Mouse (Mus musculus) ES-Bruce4 (cell line): ENCODE measurements at regions not wholly inside any gene's neighbourhood (a gene's known extent, or its start where the extent isn't known, plus 50 kb on each side); places are given as distances from the start of the nearest gene placed in this dataset.

Experiments
- H3K27ac ChIP-seq: 2 replicates; pipeline ENCODE4 v1.5.1; 2012; ENCODE audit warnings: low read length, inconsistent platforms; ENCODE audit not compliant: insufficient read depth
- H3K27me3 ChIP-seq: 2 replicates; pipeline ENCODE4 v1.6.1; 2012; ENCODE audit warnings: mild to moderate bottlenecking, low read length, inconsistent platforms; ENCODE audit not compliant: control insufficient read depth, poor library complexity, insufficient read depth, severe bottlenecking
- H3K36me3 ChIP-seq: 2 replicates; pipeline ENCODE4 v1.6.1; 2012; ENCODE audit warnings: inconsistent platforms, mild to moderate bottlenecking, low read length, moderate library complexity; ENCODE audit not compliant: control insufficient read depth, poor library complexity, insufficient read depth, severe bottlenecking
- H3K4me1 ChIP-seq: one replicate; pipeline ENCODE4 v1.8.1; 2011; ENCODE audit warnings: low read length; ENCODE audit not compliant: control insufficient read depth, insufficient read depth
- H3K4me3 ChIP-seq: 2 replicates; pipeline ENCODE4 v1.5.1; 2011; ENCODE audit warnings: low read depth, mild to moderate bottlenecking, low read length
- H3K9ac ChIP-seq: 2 replicates; pipeline ENCODE4 v1.6.1; 2012; ENCODE audit warnings: low read depth, mild to moderate bottlenecking, inconsistent platforms; ENCODE audit not compliant: poor library complexity, severe bottlenecking
- H3K9me3 ChIP-seq: replicated peaks from 2 replicates; pipeline ENCODE4 v1.6.1; 2012; ENCODE audit warnings: mild to moderate bottlenecking, low read length, inconsistent platforms; ENCODE audit not compliant: control insufficient read depth, poor library complexity, insufficient read depth, severe bottlenecking
- CTCF ChIP-seq: IDR thresholded peaks from one replicate; pipeline ENCODE4 v1.8.1; 2011; ENCODE audit warnings: low read depth, low read length
- EP300 ChIP-seq: IDR thresholded peaks from 2 replicates; pipeline ENCODE4 v1.6.1; 2011; ENCODE audit warnings: low read depth, low read length; ENCODE audit not compliant: insufficient read depth
- POLR2A ChIP-seq: IDR thresholded peaks from one replicate; pipeline ENCODE4 v1.8.1; 2011; ENCODE audit warnings: low read length; ENCODE audit not compliant: insufficient read depth

GRCm38 (mm10) chr4:48945266-48945818 is 113.7 kb upstream of the Plppr1 start:
- no peak for TF ChIP-seq EP300
- no peak for TF ChIP-seq CTCF
- no peak for TF ChIP-seq POLR2A
- Histone ChIP-seq H3K4me3 (no peak overlapping the region), H3K36me3 (no peaks in the 10 kb centered on the region), H3K27me3 (no peaks in the 10 kb centered on the region), H3K9ac (no peak overlapping the region), H3K9me3 (no peaks in the 10 kb centered on the region), H3K27ac (no peak overlapping the region), H3K4me1 (no peaks in the 10 kb centered on the region)

- no peak overlapping the region for H3K9ac ChIP-seq
- TF ChIP-seq EP300 (no peak), POLR2A (no peak), CTCF (no peak)
Observed at GRCm38 (mm10) chr4:48952965-48953364, 106.1 kb upstream of the Plppr1 start.

GRCm38 (mm10) chr4:48975810-48976209 is 83.3 kb upstream of the Plppr1 start:
- TF ChIP-seq EP300 (no peak), POLR2A (no peak), CTCF (no peak)
- no peak overlapping the region for H3K4me3 ChIP-seq
- H3K27ac ChIP-seq: no peak overlapping the region
- H3K4me1 ChIP-seq: no peaks in the 10 kb centered on the region
- H3K9ac ChIP-seq: no peak overlapping the region
- H3K9me3 ChIP-seq: no peaks in the 10 kb centered on the region
- no peaks in the 10 kb centered on the region for H3K36me3 ChIP-seq
- no peaks in the 10 kb centered on the region for H3K27me3 ChIP-seq

More at GRCm38 (mm10) chr4:48952965-48953364, 106.1 kb upstream of the Plppr1 start:
- Histone ChIP-seq H3K36me3 (no peaks in the 10 kb centered on the region), H3K27me3 (no peaks in the 10 kb centered on the region), H3K4me3 (no peak overlapping the region), H3K9me3 (no peaks in the 10 kb centered on the region), H3K27ac (no peak overlapping the region), H3K4me1 (no peaks in the 10 kb centered on the region)

DNA sequence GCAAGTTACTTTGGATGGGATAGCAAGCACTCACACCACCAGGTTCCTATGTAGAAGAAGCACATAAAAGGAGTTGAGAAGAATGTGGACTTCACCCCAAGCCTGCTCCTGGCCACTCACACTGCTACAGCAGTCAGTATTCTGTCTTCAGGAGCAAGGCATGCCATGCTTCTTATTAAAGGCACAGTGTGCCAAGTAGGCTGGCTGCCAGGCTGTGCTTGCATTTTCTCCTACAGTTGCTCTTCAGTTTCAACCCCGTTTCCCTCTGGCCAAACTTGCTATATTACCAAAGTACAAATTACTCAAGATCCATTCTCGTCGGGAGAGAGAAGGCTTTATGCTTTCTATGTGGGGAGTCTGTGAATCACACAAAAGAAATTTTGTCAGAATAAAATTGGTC is 67.1 kb upstream of the Plppr1 start:
- TF ChIP-seq EP300 (no peak), CTCF (no peak), POLR2A (no peak)
- H3K36me3 ChIP-seq: no peaks in the 10 kb centered on the region
- no peaks in the 10 kb centered on the region for H3K27me3 ChIP-seq
- H3K4me3 ChIP-seq: no peak overlapping the region
- no peaks in the 10 kb centered on the region for H3K9me3 ChIP-seq
- no peaks in the 10 kb centered on the region for H3K4me1 ChIP-seq
- no peak overlapping the region for H3K9ac ChIP-seq
- H3K27ac ChIP-seq: no peak overlapping the region
